ENCODE assay signal across 12 mouse cellular contexts in genomic region chr1:156584175-156584574, GRCm38 (mm10). TPM values are rescaled to one million over a fixed set of nuclear protein-coding genes. Genes with fewer than 3 reads are reported as not detected.
A peak's percentile ranks its signal among the peaks of the same experiment; 100 is the strongest.
DNase-seq lines count a peak whose midpoint lies in the region; ATAC-seq and TF ChIP-seq lines count a peak whose summit lies in the region.
"Had no signal": no experiment of that assay in that cellular context is flagged by ENCODE, and none has a peak within 500 bp of the region (broad histone marks: within the 10 kb centered on the region; RNA-seq: fewer than 3 reads in every experiment).

No protein-coding gene starts in this region.

- no peaks in the 10 kb centered on the region for H3K36me3 ChIP-seq in intestine, postnatal 0 days (ENCODE audit: control insufficient read depth, insufficient read depth)
- H3K36me3 ChIP-seq in intestine, embryonic 16.5 days (ENCODE audit: control insufficient read depth, insufficient read depth, low read length), result no peaks in the 10 kb centered on the region
- no peaks in the 10 kb centered on the region for H3K36me3 ChIP-seq in midbrain, embryonic 14.5 days (ENCODE audit: control insufficient read depth, insufficient read depth, low read length)
- no peaks in the 10 kb centered on the region for H3K36me3 ChIP-seq in midbrain, embryonic 16.5 days (ENCODE audit: control insufficient read depth, insufficient read depth, low read length)

- 62% methylated on average over 1 of the region's 1 CpGs for WGBS in intestine, postnatal 0 days
- 67% methylated on average over 1 of the region's 1 CpGs for WGBS in intestine, embryonic 16.5 days
- 79% methylated on average over 1 of the region's 1 CpGs for WGBS in midbrain, embryonic 14.5 days
- WGBS in midbrain, embryonic 16.5 days, result 76% methylated on average over 1 of the region's 1 CpGs

- no peak overlapping the region for H3K4me2 ChIP-seq in intestine, postnatal 0 days (replicated peaks; ENCODE audit: low read depth)
- no peak overlapping the region for H3K4me2 ChIP-seq in intestine, embryonic 16.5 days (ENCODE audit: low read depth, low read length)
- no peak overlapping the region for H3K4me2 ChIP-seq in midbrain, embryonic 14.5 days (ENCODE audit: low read length)
- H3K4me2 ChIP-seq in midbrain, embryonic 16.5 days (ENCODE audit: low read length), result no peak overlapping the region

- TF ChIP-seq CTCF in intestine, postnatal 0 days (IDR thresholded peaks at IDR 0.05; ENCODE audit: low read depth), result peak; percentile 66

- H3K27ac ChIP-seq in intestine, postnatal 0 days (ENCODE audit: low read depth, low read length), result no peak overlapping the region
- no peak overlapping the region for H3K27ac ChIP-seq in intestine, embryonic 16.5 days (ENCODE audit: low read length)
- H3K27ac ChIP-seq in midbrain, embryonic 14.5 days (replicated peaks; ENCODE audit: low read depth, low read length), result no peak overlapping the region
- no peak overlapping the region for H3K27ac ChIP-seq in midbrain, embryonic 16.5 days (ENCODE audit: low read length)
- H3K27ac ChIP-seq: limb, embryonic 10.5 days had no signal

- H3K27me3 ChIP-seq in intestine, postnatal 0 days (replicated peaks; ENCODE audit: control insufficient read depth, insufficient read depth, low read length), result no peaks in the 10 kb centered on the region
- H3K27me3 ChIP-seq in intestine, embryonic 16.5 days (replicated peaks; ENCODE audit: control insufficient read depth, insufficient read depth, low read length), result no peaks in the 10 kb centered on the region
- H3K27me3 ChIP-seq in midbrain, embryonic 14.5 days (ENCODE audit: control insufficient read depth, insufficient read depth, low read length), result no peaks in the 10 kb centered on the region
- no peaks in the 10 kb centered on the region for H3K27me3 ChIP-seq in midbrain, embryonic 16.5 days (ENCODE audit: control insufficient read depth, insufficient read depth, low read depth, low read length)

- no peak for ATAC-seq in intestine, postnatal 0 days
- ATAC-seq in intestine, embryonic 16.5 days, result no peak
- no peak for ATAC-seq in midbrain, embryonic 14.5 days (ENCODE audit: low FRiP score, low TSS enrichment)
- no peak for ATAC-seq in midbrain, embryonic 16.5 days
- peak; percentile 72 for ATAC-seq in megakaryocyte-erythroid progenitor cell, adult 5-6 weeks (replicated peaks; ENCODE audit: low FRiP score, low TSS enrichment, poor library complexity, severe bottlenecking)

- no peak overlapping the region for H3K9ac ChIP-seq in intestine, postnatal 0 days (ENCODE audit: low read depth, low read length)
- no peak overlapping the region for H3K9ac ChIP-seq in intestine, embryonic 16.5 days (ENCODE audit: low read depth, low read length)
- H3K9ac ChIP-seq in midbrain, embryonic 14.5 days (replicated peaks; ENCODE audit: low read length), result no peak overlapping the region
- H3K9ac ChIP-seq in midbrain, embryonic 16.5 days (ENCODE audit: low read depth, low read length), result no peak overlapping the region

- H3K4me3 ChIP-seq in intestine, postnatal 0 days (ENCODE audit: low read depth, low read length), result no peak overlapping the region
- no peak overlapping the region for H3K4me3 ChIP-seq in intestine, embryonic 16.5 days (ENCODE audit: low read length)
- no peak overlapping the region for H3K4me3 ChIP-seq in midbrain, embryonic 14.5 days (replicated peaks; ENCODE audit: low read depth, low read length)
- no peak overlapping the region for H3K4me3 ChIP-seq in midbrain, embryonic 16.5 days (ENCODE audit: low read depth, low read length)
- H3K4me3 ChIP-seq: limb, embryonic 10.5 days had no signal

- peak; percentile 44 for DNase-seq in midbrain, embryonic 14.5 days
- DNase-seq in MEL-GATA-1-ER (ENCODE audit: extremely low read depth, low read depth), result peak; percentile 16
- DNase-seq in right cerebral cortex, postnatal 36 days (ENCODE audit: low spot score in 2 of 2), result no peak
- no peak for DNase-seq in left cerebral cortex, adult 11 months (ENCODE audit: low spot score)
- DNase-seq: adrenal gland, postnatal 14 days; cerebellum, adult 11-12 months; right cerebral cortex, adult 18-20 months had no signal

- H3K4me1 ChIP-seq in intestine, postnatal 0 days (replicated peaks; ENCODE audit: control insufficient read depth, insufficient read depth, low read length), result no peaks in the 10 kb centered on the region
- H3K4me1 ChIP-seq in intestine, embryonic 16.5 days (ENCODE audit: control insufficient read depth, insufficient read depth, low read length), result no peaks in the 10 kb centered on the region
- no peaks in the 10 kb centered on the region for H3K4me1 ChIP-seq in midbrain, embryonic 14.5 days (ENCODE audit: control insufficient read depth, insufficient read depth, low read length)
- peaks cover 2% of the 10 kb centered on the region for H3K4me1 ChIP-seq in midbrain, embryonic 16.5 days (ENCODE audit: control insufficient read depth, insufficient read depth, low read length)

- H3K9me3 ChIP-seq in intestine, postnatal 0 days (ENCODE audit: control insufficient read depth), result no peaks in the 10 kb centered on the region
- no peaks in the 10 kb centered on the region for H3K9me3 ChIP-seq in intestine, embryonic 16.5 days (ENCODE audit: control insufficient read depth, low read length)
- H3K9me3 ChIP-seq in midbrain, embryonic 14.5 days (ENCODE audit: control insufficient read depth, low read length), result no peaks in the 10 kb centered on the region
- H3K9me3 ChIP-seq in midbrain, embryonic 16.5 days (replicated peaks; ENCODE audit: control insufficient read depth, low read length, poor library complexity, severe bottlenecking), result no peaks in the 10 kb centered on the region
- H3K9me3 ChIP-seq: limb, embryonic 10.5 days had no signal

RNA-seq across cellular contexts. Expression of gene Abl2, which starts 25.6 kb away (rescaled TPM):
- polyA plus RNA-seq in intestine, postnatal 0 days (2015; fragmentation: Nextera tagmentation; extraction: Ambion mirVana), result 1.6 and 2.0 TPM in 2 replicates
- polyA plus RNA-seq in intestine, embryonic 16.5 days (2015; fragmentation: Nextera tagmentation; extraction: Ambion mirVana), result 2.2 and 2.7 TPM in 2 replicates
- 9.0 and 9.8 TPM in 2 replicates for polyA plus RNA-seq in midbrain, embryonic 14.5 days (2014; fragmentation: Nextera tagmentation; extraction: Ambion mirVana)
- polyA plus RNA-seq in midbrain, embryonic 16.5 days (2015; fragmentation: Nextera tagmentation; extraction: Ambion mirVana), result 6.7 and 7.0 TPM in 2 replicates
- 14.2 and 14.6 TPM in 2 replicates for total RNA-seq in megakaryocyte-erythroid progenitor cell, adult 5-6 weeks (2014; fragmentation: Nextera tagmentation)
- total RNA-seq in megakaryocyte-erythroid progenitor cell, adult 5-6 weeks (2017), result 15.2 and 18.5 TPM in 2 replicates

Comparison
In these comparisons a context has a peak if more than half of its experiments do, and no peak if none do; other contexts are left out.
1. DNase-seq: peak in midbrain, embryonic 14.5 days (single experiment) and MEL-GATA-1-ER (single experiment); none in right cerebral cortex, postnatal 36 days (0 of 2) and left cerebral cortex, adult 11 months (single experiment).